Mouse (Mus musculus): ENCODE results near the gene Srl.

DNA sequence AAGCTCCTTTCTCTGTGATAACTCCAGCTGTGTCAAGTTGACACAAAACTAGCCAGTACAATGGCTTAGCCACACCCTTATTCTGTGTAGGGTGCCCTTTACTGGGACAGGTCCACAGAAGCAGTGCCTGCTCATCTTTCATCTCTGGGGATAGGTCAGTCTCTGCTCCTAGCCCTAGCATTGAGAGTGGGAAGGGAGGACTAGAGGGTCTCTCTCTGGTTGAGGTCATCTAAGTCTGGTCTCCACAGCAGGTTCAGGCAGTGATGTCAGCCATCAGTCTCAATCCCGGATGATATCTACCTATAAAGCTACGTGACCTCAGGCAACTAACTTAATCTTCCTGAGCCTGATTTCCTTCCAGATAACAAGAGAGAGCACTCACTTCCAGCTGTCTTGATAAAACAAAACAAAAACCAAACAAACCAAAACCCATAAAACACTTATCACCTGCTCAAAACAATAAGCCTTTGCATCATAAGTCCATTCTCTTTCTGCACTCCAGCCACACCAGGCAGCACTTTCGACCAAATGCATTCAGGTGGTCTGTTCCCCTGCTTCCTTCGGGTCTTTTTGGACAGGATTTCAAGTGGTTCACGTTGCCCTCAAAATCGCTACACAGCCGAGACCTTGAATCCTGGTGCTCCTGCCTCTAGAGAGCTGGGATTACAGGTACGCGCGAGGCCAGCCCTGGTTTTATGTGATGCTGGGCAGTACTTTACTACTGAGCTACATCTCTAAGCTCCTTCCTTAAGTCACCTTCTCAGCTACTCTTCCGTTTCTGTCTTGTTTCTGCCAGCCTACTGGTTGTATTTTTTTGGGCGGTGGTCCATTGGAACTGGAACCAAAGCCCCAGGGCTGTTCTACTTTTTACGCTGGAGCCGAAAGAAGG lies 44.3 kb upstream of the Srl start:
- TF ChIP-seq ETS1 (conservative IDR thresholded peaks at IDR 0.05; ENCODE audit: low read depth, low read length): no peak
- TF ChIP-seq ZMIZ1 (IDR thresholded peaks at IDR 0.05; ENCODE audit: low read depth, low read length): no peak
- TF ChIP-seq BHLHE40 (IDR thresholded peaks at IDR 0.05; ENCODE audit: low read depth, low read length): no peak
- TF ChIP-seq POLR2A (IDR thresholded peaks at IDR 0.05; ENCODE audit: low read depth, low read length): no peak
- no peak for TF ChIP-seq CHD2 (IDR thresholded peaks at IDR 0.05; ENCODE audit: low read length)
- no peak for TF ChIP-seq ZNF384 (IDR thresholded peaks at IDR 0.05; ENCODE audit: low read depth, low read length)
- no peak for TF ChIP-seq CHD1 (IDR thresholded peaks at IDR 0.05; ENCODE audit: low read depth, low read length)
- no peak for TF ChIP-seq CTCF (conservative IDR thresholded peaks at IDR 0.05 in 1 of 2, IDR thresholded peaks at IDR 0.05 in 1 of 2; ENCODE audit: low read depth in 2 of 2, low read length in 2 of 2)
- no peak for TF ChIP-seq SMC3 (IDR thresholded peaks at IDR 0.05; ENCODE audit: low read depth, low read length)
- TF ChIP-seq ELF1 (IDR thresholded peaks at IDR 0.05; ENCODE audit: low read depth, low read length): no peak
